Mouse (Mus musculus): Measurements from ENCODE around the gene Mrpl43.

Mrpl43 gene

DNA sequence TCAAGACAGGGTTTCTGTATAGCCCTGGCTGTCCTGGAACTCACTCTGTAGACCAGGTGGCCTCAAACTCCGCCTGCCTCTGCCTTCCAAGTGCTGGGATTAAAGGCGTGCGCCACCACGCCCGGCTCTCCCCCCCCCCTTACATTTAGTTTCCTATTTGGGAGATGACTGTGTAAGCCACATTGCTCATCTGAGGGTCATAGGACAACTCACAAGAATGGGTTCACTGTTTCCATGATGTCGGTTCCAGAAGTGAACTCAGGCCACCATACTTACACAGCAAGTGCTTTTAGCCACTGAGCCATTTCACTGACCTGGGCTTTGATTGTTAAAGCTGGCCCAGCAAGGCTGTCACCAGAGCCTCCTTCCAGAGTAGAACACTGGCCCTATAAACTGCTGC is 29.1 kb downstream of the Mrpl43 start:
- no peak for DNase-seq (ENCODE audit: low spot score in 2 of 2)

DNA sequence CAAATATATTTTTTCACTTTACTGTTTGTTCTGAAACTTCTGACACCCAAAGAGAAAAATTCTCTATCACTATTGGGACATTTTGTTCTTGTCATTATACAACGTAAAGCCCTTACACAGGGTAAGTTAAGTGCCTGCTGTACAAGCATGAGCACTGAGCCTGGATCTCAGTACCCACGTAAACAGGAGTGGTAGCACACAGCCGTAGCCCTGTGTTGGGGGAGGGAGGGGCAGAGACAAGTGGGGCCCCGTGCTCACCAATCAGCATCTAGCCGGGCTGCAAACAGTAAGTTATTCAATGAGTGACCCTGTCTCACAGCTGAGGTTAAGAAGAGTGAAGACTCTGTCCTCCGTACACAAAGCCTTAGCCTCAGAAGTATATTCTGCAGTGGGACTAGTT is 29.6 kb downstream of the Mrpl43 start:
- no peak for DNase-seq (ENCODE audit: low spot score in 2 of 2)

GRCm38 (mm10) chr19:44968329-44968728 is 37.9 kb downstream of the Mrpl43 start:
- DNase-seq (ENCODE audit: low spot score in 2 of 2) = no peak

DNA sequence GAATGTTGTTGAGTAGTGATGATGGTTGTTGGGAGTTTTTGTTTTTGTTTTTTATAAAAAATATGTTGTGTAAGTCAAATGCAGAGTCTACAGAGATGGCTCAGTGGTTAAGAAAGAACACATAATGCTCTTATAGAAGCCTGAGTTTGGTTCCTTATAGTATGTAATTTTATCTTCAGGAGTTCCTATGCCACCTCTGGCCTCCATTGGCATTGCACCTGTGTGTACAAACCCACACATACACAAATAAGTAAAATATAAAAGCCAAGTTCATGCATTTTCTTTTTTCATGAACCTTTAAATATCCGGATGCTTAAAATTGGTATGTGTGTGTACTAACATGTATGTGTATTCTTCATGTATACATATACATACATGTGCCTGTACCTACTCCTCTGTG is 40.3 kb downstream of the Mrpl43 start:
- no peak for DNase-seq (ENCODE audit: low spot score in 2 of 2)

DNA sequence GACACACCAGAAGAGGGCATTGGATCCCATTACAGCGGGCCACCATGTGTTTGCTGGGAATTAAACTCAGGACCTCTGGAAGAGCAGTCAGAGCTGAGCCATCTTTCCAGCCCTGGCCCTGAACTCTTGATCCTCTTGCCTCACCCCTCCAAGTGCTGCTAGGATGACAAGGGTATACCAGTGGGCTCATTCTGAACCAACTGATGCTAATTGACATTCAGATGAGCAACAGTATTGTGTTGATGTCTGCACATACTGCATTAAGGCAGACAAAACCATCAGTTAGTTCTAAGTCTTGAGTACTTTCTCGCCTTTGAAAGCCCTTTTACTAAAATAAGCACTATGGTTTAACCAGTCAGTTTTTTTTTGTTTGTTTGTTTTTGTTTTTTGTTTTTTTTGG is 46.6 kb downstream of the Mrpl43 start:
- DNase-seq (ENCODE audit: low spot score in 2 of 2) = no peak

Measured in left cerebral cortex, adult 9 months (tissue).